Mouse (Mus musculus) urinary bladder, adult 2 months (tissue): ENCODE measurements around the gene Atf5. TPM values are rescaled to one million over a fixed set of nuclear protein-coding genes. Genes with fewer than 3 reads are reported as not detected.

ENCODE experiments used
- DNase-seq: peaks from one replicate; pipeline ENCODE4 v3.0.0; 2022; ENCODE audit warnings: low spot score
- polyA plus RNA-seq: library from polyadenylated mRNA; depleted of rRNA; stranded (reverse); fragments of >200 nt; gene quantifications from 2 replicates; pipeline ENCODE4 v1.2.3, GENCODE M21; 2012

The Atf5 gene
- polyA plus RNA-seq, 1 experiment = 43.4 TPM

DNA sequence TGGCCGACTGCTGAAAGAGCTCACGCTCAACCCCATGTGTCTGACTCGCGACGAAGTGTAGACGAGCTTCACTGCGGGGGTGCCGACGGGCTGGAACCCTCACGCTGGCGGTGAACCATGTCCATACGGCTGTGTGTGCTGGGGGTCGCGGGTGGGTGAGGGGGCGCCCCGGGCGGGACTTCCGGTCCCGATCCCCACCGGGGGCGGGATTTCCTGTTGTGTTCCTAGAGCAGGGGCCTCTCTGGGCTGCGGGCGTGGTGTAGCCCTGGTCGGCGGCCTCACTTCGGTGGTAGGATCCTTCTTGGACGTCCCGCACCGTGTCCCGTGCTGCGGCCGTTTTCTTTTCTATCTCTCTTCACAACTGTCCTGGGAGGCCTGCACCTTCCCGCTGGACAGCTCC lies 33.7 kb upstream of the Atf5 start:
- DNase-seq = peak; percentile 72

DNA sequence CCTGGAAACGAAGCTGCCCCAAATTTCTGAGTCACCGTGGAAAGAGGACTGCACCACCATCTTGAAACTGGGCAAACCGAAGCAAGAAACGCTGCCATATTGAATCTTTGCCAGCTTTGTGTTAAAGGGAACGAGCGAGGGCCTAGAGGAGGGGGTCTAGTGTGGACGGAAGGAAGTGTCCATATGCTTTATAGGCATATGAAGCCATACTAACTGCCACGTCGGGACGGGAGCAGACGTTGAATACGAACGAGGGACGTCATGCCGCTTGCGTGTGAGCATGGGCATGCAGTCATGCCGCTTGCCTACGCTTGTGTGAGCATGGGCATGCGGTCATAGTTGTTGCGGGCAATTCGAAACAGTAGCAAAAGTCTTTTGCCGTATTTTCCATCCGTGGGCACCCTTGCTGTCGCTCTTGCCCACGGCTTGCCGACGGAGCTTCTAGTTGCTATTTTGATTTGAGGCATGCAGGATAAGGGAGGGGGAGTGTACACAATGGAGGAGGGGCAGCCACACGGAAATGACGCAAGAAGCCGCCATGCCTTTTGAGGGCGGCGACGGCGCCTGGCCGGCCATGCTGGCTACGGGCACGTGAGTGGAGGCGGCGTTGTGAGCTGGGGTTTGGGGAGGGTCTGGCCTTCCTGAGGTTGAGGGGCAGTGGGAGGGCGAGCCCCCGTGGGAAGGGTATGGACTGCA lies 33.1 kb upstream of the Atf5 start:
- peak; percentile 77 for DNase-seq

DNA sequence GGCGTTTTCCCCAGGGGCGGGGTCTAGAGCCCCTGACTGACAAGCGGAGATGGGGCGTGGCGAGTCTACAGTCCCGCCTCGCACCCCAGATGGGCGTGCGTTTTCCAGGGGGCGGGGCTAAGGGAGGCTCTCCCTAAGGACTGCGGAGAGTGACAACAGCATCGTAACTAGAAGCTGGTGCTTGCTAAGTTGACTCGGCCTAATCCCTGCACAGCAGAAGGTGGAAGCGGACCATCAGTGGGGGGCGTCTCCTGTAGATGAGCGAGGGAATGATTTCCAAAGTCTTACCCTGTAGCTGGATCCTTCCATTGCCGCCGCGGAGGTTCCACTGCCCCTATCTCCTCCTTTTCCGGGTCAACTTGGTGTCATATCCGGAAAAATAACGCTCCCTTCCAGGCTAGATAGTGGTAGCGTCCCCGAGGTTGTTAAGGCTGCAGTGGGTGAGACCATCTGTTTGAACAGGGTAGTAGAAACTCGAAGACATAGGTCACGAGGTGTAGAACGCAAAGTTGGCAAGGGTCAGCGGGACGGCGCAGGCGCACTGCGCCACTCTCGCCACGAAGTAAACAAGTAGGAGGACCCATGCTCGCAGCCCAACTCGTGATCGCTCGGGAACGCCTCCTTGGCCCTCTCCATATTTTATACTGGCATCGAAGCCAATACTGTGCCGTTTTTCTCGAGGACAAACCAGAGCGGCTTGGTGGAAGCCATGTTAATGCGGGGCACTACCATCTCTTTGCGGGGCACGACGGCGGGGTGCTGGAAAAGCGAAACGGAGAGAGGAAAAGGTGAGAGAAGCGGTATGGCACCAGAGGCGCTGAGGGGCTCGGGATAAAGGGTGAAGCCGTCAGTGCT lies 32.3 kb upstream of the Atf5 start, which contains the start of the genes Akt1s1 and Tbc1d17:
Gene Akt1s1 (plus strand): TSS at position 431 of the 855 bp plus-strand sequence.
Gene Tbc1d17 (minus strand): TSS at position 519 of the 855 bp plus-strand sequence.
- peak; percentile 91 for DNase-seq

DNA sequence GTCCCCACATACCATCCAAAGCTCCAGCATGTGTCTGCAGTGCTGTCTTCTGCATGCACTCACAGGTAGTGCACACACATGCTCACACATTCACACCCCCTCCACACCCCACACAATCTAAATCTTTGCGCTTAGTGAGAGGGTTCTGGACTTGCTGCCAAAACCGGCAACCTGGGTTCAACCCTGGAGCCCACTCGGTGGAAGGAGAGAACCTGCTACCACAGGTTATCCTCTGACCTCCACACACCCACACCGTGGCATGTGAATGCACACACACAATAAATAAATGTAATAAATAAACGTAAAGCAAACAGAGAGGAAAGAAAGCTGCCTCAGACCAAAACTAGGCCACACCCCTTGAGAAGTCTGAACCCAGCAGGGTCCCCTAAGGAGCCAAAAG lies 31.3 kb upstream of the Atf5 start:
- no peak for DNase-seq

DNA sequence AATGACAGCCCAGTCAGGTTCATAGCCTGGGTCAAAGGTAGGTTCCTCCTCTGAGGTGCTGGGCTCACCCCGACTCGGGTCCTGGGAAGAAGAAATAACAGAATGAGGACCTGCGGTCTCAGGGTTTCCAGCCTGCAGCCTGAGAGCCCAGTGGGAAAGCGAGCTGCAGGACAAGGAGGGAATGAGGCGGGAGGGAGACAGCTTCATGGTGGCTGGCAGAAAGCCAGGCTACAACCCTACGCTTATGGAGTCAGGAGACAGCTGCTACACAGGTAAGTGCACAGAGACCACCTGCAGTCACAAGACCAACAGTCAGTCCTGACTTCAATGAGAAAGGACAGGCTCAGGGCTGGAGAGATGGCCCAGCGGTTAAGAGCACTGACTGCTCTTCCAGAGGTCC lies 30.3 kb upstream of the Atf5 start:
- no peak for DNase-seq

DNA sequence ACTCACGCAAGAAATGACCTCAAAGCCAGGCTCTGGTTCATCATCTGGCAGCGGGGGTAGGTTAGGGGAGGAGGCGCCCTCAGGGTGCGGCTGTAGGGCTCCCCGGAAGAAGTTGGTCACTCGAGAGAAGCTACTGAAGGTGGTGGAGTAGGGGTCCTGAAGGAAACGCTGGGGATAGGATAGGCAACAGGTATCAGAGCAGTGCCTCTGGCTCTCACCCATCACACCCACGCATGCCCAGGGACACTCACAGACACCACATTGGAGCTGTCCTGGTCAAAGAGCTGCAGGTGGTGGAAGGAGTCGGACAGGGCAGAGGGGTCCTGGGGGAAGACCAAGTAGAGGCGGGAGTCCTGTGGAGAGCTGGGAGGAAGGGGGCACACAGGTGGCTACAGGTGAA lies 28.5 kb upstream of the Atf5 start:
- no peak for DNase-seq

DNA sequence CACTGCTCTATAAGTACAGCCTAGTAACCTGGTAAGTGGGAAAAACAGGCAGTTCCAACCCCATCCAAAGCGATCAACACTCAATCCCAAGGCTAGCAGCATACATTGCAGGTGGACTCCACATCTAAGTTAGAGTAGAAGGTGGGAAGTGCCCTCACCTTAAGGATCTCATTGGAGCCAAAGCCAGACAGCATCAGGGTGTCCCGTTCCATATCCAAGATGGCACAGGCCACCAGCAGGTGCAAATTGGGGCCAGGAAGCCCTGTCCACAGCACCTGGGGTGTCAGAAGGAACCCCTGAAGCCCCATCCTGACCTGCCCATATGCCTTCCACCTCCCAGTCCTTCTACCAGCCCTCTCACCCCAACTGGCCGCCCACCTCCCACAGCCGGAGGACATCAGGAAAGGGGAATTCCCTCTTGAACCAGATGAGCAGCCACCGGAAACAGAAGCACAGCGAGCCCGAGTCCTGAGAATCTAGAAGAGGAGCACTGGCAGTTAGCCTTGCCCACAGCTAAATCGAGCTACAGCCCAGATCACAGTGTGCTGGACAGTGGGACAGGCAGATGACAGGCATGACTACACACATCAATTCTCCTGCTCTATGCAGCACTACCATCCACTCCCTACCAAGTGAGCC lies 25.5 kb upstream of the Atf5 start:
- no peak for DNase-seq

DNA sequence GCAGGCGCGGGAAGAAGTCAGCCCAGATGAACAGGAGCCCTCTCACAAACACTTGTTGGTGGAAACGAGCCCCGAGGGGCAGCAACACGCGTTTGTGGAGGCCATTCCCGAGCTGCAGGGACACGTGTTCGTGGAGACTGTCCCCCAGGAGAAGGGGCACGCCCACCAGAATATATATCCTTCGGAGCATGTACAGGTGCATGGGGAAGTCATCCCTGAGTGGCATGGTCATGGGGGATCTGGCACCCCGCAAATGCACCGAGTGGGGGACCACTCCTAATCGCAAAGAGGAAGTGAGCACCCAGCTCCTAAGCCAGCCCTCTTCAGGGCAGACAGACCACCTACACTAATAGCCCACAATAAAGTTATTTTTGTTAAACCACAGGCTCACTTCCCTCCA lies 24.0 kb upstream of the Atf5 start:
- DNase-seq = no peak

DNA sequence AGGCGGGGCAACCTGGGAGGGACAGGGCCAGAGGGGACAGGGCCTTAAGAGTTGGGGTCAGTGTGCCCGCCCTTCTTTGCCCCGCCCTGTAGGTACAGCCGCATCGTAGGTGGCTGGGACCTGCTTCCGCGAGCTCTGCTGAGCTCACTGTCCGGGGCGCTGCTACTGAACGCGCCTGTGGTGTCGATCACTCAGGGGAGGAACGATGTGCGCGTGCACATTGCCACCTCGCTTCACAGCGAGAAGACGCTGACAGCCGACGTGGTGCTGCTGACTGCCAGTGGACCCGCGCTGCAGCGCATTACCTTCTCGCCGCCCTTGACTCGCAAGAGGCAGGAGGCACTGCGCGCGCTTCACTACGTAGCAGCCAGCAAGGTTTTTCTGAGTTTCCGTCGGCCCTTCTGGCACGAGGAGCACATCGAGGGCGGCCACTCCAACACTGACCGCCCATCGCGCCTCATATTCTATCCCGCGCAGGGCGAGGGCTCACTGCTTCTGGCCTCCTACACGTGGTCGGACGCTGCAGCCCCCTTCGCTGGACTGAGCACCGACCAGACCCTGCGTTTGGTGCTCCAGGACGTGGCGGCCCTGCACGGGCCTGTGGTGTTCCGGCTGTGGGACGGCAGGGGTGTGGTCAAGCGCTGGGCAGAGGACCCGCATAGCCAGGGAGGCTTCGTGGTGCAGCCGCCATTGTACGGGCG lies 23.2 kb upstream of the Atf5 start:
- DNase-seq = no peak

DNA sequence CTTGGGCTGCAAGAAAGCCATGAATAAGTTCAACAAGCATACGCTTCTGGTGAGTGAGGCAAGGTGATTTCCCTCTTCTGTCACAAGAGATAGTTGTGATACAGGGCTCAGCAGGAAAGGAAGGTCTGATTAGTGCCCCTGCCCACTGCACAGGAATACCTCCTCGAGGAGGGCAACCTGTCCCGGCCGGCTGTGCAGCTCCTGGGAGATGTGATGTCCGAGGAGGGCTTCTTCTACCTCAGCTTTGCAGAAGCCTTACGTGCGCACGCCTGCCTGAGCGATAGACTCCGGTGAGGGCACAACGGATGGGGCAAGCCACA lies 22.7 kb upstream of the Atf5 start:
- no peak for DNase-seq

DNA sequence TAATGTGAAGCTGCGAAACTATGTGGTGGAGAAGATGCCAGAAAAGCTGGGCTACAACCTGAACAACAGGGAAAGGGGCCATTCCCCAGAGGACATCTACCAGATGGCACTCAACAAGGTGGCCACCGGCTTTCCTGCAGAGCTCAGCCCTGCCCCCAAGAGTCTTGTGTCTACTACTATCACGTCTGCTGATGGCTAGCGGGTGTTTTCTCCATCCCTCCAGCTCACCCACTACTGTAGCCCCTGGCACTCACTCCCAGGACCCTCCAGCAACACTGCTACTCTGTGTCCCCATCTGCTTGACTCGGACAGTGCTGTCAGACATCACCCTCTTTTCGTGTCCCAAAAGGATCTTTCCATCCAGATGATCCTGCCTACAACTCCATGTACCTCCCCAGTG lies 21.6 kb upstream of the Atf5 start:
- DNase-seq = no peak

DNA sequence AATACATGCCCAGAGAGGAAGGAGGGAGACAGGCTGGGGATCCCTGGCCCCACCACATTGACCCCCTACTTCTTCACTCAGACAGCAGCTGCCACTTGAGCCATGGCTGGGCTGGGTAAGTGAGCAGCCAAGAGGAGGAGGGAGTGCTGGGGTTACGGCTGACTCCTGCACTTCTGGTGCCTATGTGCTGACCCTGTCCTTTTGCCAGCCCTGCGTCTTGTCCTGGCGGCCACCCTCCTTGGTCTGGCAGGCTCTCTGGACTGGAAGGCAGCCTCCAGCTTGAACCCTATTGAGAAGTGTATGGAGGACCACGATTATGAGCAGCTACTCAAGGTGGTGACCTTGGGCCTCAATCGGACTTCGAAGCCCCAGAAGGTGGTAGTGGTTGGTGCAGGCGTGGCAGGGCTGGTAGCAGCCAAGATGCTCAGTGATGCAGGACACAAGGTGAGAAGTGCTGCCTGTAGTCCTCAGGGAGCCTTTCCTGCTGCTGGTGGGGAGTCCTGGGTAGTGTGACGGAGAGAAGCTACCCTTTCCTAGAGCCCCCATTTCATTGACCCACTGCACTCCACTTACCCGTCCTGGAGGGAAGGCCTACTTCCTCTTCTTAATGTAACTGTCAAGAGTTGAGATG lies 20.1 kb upstream of the Atf5 start:
- no peak for DNase-seq

DNA sequence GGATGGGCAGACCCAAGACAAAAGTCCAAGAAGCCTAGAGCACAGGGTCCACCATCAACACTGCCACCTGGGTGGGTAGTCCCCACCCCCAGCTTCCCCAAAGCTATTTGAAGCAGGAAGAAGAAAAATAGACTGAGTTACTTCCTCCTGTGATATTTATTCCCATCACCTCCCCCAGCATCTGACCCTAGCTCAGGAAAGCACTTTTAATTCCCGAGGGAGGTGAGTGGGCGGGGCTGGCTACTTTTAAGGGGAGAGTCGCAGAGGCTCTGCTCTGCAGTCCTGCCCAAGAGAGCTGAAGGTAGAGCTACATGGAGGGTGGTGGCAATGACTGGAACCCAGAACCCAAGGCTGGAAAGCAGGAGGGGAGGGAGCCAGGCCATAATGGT lies 19.6 kb upstream of the Atf5 start:
- no peak for DNase-seq

DNA sequence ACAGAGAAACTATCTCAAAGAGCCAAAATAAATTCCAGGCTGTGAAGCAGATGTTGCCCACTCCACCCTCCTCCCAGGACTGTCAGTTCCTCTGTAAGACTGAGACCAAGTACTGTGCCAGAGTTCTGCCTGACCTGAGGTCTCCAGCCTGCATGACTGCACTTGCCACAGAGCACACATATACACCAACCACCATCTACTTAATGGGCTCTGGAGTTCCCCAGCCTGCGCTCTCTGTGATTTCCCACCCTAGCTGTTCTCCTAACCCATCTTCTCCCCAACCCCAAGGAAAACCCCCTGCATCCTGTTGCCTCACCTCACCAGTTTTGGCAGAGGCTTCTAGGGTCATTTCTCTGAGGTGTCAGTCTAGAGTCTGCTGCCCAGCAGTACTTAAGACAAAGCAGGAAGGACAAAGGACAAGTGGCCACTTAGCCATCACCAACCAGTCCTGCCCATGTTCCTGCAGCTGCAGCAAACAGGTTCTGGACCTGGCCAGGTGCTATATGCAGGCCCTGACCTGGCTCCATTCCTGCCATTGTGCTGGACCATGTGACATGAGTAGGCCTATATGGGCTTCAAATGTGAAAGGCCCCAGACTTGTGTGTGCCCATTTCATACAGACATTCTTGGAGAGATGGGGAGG lies 19.0 kb upstream of the Atf5 start:
- no peak for DNase-seq

DNA sequence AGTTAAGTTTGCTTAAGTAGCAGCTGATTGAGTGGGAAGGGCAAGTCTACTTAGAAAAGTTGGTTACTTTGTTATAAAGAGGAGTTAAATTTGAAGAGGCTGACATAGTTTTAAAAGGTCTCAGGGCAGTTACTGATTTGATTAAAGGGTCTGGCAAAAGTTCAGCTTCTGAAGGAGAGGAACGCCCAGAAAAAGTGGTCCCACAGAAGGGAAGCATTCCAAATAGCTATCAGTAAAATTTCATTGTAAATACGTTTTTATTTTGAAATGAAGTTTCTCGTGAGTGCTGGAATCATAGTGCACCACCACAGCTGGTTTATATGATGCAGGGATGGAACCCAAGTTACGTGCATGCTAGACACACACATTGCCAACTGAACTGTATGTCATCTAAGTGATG lies 16.3 kb upstream of the Atf5 start:
- DNase-seq = no peak

DNA sequence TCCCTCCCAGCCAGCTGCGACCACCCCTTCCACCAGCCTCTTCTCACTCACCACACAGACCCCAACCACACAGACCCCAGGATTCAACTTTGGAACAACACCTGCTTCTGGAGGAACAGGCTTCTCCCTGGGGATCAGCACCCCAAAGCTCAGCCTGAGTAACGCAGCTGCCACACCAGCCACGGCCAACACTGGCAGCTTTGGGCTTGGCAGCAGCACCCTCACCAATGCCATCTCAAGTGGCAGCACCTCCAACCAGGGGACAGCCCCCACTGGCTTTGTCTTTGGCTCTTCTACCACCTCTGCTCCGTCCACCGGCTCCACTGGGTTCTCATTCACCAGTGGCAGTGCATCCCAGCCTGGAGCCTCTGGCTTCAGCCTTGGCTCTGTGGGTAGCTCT lies 12.2 kb upstream of the Atf5 start:
- DNase-seq = no peak

DNA sequence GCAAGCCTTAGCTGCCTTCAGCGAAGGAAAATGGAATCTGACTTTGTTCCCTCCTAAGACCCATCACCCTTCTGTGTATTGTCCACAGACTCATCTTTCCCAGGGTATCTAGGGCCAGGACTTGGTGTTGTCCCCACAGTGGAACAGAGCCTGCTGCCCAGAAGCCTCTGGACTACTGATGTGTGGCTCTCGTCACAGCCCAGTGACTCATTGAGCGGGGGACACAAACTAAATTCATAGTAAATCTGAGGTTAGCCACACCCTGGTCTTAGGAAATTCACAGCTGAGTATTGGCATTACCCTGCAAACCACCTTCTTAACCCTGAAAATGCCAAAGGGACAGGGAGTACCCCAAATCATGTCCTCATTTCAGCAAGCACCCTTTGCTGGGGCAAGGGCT lies 10.3 kb upstream of the Atf5 start:
- DNase-seq = no peak

DNA sequence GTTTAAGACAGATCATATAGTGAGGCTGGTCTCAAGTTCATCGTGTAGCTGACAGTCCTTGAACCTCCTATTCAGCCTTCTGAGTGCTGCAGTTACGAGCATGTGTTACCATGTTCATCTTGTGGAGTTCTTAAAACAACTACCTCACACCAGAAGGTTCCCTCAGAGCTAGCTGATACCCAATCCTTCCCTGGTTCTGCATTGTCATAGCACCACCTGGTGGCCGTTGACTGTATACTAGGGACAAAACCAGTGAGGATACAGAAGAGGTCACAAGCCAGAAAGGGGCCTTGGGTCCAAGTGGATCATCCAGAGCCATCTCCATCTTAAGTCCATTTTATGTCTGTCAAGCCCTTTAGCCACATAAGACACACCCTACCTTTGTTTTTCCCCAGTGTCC lies 8.4 kb upstream of the Atf5 start:
- DNase-seq = no peak

DNA sequence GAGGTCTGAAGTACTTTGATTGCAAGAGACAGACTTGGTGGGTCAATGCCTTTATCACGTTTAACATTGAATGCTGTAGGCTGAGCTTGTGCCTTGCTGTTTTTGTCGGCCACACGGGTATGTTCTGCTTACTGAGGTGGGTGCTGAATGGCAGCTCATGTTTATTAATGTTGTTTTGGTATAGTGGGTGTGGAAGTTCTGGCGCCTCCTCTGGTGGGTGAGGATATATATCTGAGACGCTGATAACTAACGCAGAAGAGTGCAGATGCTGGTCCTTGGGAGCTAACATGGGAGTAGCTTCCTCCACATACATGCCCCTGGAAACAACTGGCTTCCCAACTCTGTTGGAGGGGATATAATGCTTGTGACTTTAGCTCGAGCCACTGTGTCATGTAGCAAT lies 7.0 kb upstream of the Atf5 start:
- DNase-seq = no peak

DNA sequence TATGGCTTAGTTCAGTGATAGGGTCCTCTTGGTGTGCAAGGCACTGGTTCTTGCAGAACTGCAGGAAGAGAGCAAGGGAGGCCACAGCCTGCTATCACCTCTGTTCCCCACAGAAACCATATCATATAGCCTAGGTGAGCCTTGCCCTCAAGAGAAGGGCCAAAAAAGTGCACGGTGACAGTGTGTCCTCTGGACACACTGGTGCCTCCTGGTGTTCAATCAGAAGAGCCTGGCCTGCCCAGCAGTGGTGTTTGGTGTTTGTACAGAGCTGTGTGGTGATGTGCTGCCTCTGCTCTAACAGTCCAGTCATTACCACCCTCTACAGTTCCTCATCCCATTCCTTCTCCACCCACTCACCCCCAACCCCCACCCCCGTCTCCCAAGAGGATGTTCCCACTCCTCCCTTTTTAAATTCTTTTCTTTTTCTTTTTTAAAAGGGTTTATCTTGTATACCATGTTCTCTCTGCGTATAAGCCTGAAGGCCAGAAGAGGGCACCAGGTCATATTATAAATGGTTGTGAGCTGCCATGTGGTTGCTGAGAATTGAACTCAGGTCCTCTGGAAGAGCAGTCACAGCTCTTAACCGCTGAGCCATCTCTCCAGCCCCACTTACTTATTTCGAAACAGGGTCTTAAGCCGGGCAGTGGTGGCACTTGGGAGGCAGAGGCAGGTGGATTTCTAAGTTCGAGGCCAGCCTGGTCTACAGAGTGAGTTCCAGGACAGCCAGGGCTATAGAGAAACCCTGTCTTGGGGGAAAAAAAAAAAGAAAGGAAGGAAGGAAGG lies 5.4 kb upstream of the Atf5 start:
- DNase-seq = peak; percentile 15

DNA sequence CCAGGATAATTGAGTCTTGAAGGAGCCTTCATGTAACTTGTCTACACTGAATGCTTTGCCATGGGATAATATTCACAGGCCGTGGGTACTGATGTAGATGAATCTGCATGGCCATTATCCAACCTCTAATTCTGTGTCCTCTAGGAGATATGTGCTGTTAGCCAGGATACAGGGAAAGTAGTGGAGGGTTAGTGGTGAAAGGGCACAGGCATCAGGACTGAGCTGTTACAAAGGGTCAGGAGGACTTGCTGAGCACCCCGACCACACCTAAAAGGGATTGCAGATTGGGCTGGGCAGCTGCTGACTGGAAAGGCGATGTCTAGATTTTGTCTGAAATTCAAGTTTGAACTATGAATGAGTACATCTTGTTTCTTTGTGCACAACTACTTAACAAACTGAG lies 4.1 kb upstream of the Atf5 start:
- peak; percentile 6 for DNase-seq
